Mouse (Mus musculus) frontal cortex, adult 2 months (tissue): ENCODE measurements around the gene 5330417C22Rik. TPM values are rescaled to one million over a fixed set of nuclear protein-coding genes. Genes with fewer than 3 reads are reported as not detected.

Experiments
- DNase-seq, 2 experiments: peaks; one replicate each; pipeline ENCODE4 v3.0.0; 2022; ENCODE audit warnings: low spot score in 1 of 2; ENCODE audit errors: extremely low spot score in 1 of 2
- polyA plus RNA-seq: library from polyadenylated mRNA; depleted of rRNA; stranded (reverse); fragments of >200 nt; gene quantifications from 2 replicates; pipeline ENCODE4 v1.2.3, GENCODE M21; 2012; rRNA removed

5330417C22Rik gene
- polyA plus RNA-seq, 1 experiment: 20.0 TPM

GRCm38 (mm10) chr3:108414857-108415830, 121.2 kb downstream of the 5330417C22Rik start, which contains the start of gene Celsr2:
Gene Celsr2, minus strand, starts transcription at chr3:108415552.
- DNase-seq: no peak

DNA sequence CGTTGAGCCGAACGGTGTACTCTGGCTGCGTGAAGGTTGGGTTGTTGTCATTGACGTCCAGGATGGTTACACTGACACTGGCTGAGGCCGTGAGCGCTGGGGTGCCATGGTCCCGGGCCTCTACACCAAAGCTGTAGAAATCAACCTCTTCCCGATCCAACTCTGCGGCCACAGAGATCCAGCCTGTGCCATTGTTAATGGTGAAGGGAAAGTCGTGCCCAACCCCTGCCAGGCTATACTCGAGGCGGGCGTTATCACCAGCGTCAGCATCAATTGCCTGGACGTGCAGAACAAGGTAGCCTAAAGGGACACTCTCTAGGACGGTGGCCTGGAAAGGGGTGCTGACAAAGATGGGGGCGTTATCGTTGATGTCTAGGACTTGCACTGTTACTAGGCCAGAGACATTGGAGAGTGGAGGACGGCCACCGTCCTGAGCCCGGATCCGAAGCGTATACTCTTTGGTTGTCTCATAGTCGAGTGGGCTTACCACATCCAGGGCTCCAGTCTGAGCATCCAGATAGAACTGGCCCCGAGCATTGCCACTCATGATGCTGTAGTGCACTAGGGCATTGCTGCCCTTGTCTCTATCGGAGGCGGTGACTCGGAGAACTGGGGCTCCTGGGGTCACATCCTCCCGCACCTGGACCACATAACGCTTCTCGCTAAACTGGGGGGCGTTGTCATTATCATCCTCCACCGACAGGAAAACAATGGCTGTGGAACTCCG, 122.5 kb downstream of the 5330417C22Rik start:
- no peak for DNase-seq

- DNase-seq: peak in 1 of 2 experiments; percentile 68
These were observed 124.6 kb downstream of the 5330417C22Rik start for GRCm38 (mm10) chr3:108411754-108412121.

DNA sequence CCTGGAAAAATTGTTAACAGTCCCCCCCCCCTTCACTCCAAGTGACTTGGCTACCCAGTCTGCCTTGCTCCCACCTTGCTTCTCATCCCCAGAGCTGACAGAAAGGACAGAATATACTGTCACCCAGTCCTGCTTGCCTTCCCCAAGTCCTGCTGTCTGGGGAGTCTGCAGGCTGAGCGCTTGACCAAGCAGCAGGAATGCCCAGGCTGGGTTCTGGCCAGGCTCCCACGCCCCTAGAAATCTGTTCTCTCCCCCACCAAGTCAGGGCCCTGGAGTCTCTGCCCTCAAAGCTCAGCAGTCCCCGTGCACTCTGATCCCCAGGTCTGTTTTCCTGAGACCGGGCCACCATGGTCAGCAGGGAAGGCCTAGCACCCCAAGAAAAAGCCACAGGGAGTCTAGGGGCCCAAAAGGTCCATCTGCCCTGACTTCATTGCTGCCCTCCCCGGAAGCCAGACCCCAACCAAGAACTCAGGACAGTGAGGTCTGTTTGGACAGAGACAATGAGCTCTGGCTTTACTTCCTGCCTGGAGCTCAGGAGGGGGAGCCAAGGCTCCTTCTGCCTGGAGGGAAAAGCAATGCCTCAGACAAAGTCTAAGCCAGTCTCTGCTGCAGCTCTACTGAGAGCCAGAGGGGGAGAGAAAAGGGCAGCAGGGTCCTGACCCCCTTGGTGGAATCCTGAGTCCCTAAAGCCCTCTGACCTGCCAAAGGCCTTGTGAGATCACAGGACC, 125.1 kb downstream of the 5330417C22Rik start:
- no peak for DNase-seq

DNA sequence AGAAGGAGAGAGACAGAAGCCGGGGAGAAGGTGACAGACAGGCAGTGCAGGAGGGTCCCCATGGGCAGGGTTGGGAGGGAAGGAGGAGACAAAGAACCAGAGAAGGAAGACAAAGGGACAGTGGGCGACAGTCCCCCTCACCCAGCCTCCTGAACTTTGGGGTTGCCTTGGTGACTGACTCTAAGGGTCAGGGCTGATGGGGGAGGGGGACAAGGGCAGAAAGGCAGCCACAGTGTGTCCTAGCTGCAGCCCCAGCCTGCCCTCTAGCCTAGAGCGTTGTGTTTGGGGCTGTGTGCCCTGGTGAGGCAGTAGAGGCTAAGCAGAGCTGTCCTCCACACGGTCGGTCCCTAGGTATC, 126.0 kb downstream of the 5330417C22Rik start:
- DNase-seq: no peak

DNA sequence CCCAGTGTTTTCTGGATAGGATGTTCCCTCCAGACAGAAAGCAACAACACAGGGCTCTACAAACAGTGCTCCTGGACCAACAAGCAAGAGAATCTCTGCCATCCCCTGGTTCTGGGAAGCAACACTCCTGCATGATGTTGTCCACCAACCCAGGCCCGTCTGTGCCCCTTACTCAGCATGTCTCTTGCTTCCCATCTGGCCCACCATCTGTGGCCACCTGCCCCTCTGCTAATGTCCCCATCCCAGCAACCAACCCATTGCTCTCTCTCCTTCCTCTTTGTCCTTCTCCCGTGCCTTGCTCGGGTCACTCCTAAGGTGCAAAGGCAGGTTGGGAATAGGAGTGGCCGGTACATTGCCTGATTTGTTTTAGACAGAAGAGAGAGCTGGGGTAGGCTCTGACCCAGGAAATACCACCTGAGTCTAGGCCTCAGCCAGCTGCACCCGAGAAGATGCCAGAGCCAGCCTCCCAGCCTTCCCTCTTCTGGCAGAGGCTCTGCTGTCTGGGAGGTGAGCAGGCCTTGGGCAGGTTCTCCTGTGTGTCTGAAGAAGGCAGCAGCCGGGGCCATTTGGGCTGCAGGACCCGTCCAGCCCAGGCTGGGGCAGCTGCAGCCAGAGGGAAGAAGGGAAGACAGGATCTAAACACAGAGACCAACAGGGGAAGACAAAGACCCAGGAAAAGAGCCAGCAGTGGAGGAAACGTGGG, 126.5 kb downstream of the 5330417C22Rik start:
- no peak for DNase-seq

DNA sequence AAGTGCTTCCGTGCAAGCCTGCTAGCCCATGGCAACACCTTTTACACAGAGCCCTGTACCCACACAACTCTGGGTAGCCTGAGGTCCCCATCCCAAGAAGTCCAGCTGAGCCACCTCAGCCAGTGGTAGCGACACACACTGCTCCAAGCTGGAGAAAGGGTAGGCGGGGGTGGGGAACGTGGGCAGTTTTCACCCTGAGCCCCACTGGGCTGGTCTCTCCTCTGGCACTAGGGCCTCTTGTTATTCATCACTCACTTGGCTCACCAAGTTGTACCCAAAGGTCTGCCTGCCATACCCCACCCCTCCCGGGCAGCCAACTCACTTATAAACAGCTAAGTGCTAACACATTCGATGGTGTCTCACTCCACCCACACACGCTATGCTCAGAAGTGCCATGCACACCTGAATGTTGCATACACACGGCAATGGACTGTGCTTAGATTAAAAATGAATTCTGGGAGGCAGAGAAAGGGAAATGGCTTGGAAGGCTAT, 127.8 kb downstream of the 5330417C22Rik start:
- no peak for DNase-seq

- DNase-seq: peak in 1 of 2 experiments; percentile 58
These were observed 129.9 kb downstream of the 5330417C22Rik start for GRCm38 (mm10) chr3:108406306-108406885.

Other genes with a start within 250 kb of the 5330417C22Rik start
- gene Mybphl, start 171.6 kb downstream of the 5330417C22Rik start, polyA plus RNA-seq: 0.06 TPM in 1 of 2 replicates, not detected in the other
- 11.7 and 14.6 TPM in 2 replicates for gene Psrc1, start 152.7 kb downstream of the 5330417C22Rik start, polyA plus RNA-seq
- 63.6 TPM in 2 replicates for gene Celsr2, start 121.0 kb downstream of the 5330417C22Rik start, polyA plus RNA-seq
- 202 and 203 TPM in 2 replicates for gene Sars, start 91.3 kb downstream of the 5330417C22Rik start, polyA plus RNA-seq
- gene 1700013F07Rik, start 2.4 kb downstream of the 5330417C22Rik start, polyA plus RNA-seq: 1.2 and 1.4 TPM in 2 replicates
- gene Tmem167b, start 25.9 kb upstream of the 5330417C22Rik start, polyA plus RNA-seq: 18.2 and 18.5 TPM in 2 replicates
- gene Taf13, start 35.2 kb upstream of the 5330417C22Rik start, polyA plus RNA-seq: 35.3 and 40.0 TPM in 2 replicates
- gene Wdr47, start 54.7 kb upstream of the 5330417C22Rik start, polyA plus RNA-seq: 58.7 and 71.0 TPM in 2 replicates
- 46.0 and 49.7 TPM in 2 replicates for gene Clcc1, start 117.4 kb upstream of the 5330417C22Rik start, polyA plus RNA-seq
- 12.7 and 13.7 TPM in 2 replicates for gene Gpsm2, start 185.8 kb upstream of the 5330417C22Rik start, polyA plus RNA-seq
- gene Aknad1, start 203.1 kb upstream of the 5330417C22Rik start, polyA plus RNA-seq: 0.02 and 0.04 TPM in 2 replicates